Mouse (Mus musculus): ENCODE measurements around the gene Sucnr1. TPM values are rescaled to one million over a fixed set of nuclear protein-coding genes. Genes with fewer than 3 reads are reported as not detected.
A peak's percentile ranks its signal among the peaks of the same experiment; 100 is the strongest.

The Sucnr1 gene
- polyA plus RNA-seq, 2 experiments = 0.11 TPM; not detected in 1

GRCm38 (mm10) chr3:60057070-60057808, 24.4 kb upstream of the Sucnr1 start:
- 60% methylated on average over 2 of the region's 2 CpGs for WGBS (ENCODE audit: insufficient replicate concordance)
- Histone ChIP-seq H3K9me3 (ENCODE audit: control insufficient read depth, low read length) (no peaks in the 10 kb centered on the region), H3K4me2 (ENCODE audit: low read depth) (no peak overlapping the region), H3K27ac (no peak overlapping the region), H3K36me3 (replicated peaks; ENCODE audit: control insufficient read depth, insufficient read depth, low read depth) (no peaks in the 10 kb centered on the region), H3K4me3 (ENCODE audit: insufficient read depth in 1 of 2, low read depth in 2 of 2, low read length in 2 of 2) (no peak overlapping the region), H3K9ac (replicated peaks) (no peak overlapping the region), H3K4me1 (replicated peaks; ENCODE audit: control insufficient read depth in 2 of 2, insufficient read depth in 2 of 2, low read length in 1 of 2) (no peaks in the 10 kb centered on the region), H3K27me3 (ENCODE audit: control insufficient read depth, insufficient read depth, low read length) (no peaks in the 10 kb centered on the region)
- TF ChIP-seq CTCF (IDR thresholded peaks at IDR 0.05; ENCODE audit: low read depth) = no peak
- no peak for TF ChIP-seq EP300 (IDR thresholded peaks at IDR 0.05; ENCODE audit: low read depth)
- DNase-seq (ENCODE audit: low read depth in 3 of 3, low spot score in 3 of 3) (no peak), ATAC-seq (ENCODE audit: insufficient read depth) (no peak)

- Histone ChIP-seq H3K36me3 (replicated peaks; ENCODE audit: control insufficient read depth, insufficient read depth, low read depth) (no peaks in the 10 kb centered on the region), H3K9ac (replicated peaks) (no peak overlapping the region), H3K4me2 (ENCODE audit: low read depth) (no peak overlapping the region), H3K27me3 (ENCODE audit: control insufficient read depth, insufficient read depth, low read length) (no peaks in the 10 kb centered on the region), H3K4me3 (ENCODE audit: insufficient read depth in 1 of 2, low read depth in 2 of 2, low read length in 2 of 2) (no peak overlapping the region), H3K4me1 (replicated peaks; ENCODE audit: control insufficient read depth in 2 of 2, insufficient read depth in 2 of 2, low read length in 1 of 2) (no peaks in the 10 kb centered on the region), H3K27ac (no peak overlapping the region), H3K9me3 (ENCODE audit: control insufficient read depth, low read length) (no peaks in the 10 kb centered on the region)
- WGBS (ENCODE audit: insufficient replicate concordance) = 33% methylated on average over 1 of the region's 1 CpGs
- no peak for TF ChIP-seq CTCF (IDR thresholded peaks at IDR 0.05; ENCODE audit: low read depth)
- DNase-seq (ENCODE audit: low read depth in 3 of 3, low spot score in 3 of 3) (no peak), ATAC-seq (ENCODE audit: insufficient read depth) (no peak)
Observed at GRCm38 (mm10) chr3:60057809-60058082, 23.9 kb upstream of the Sucnr1 start.

GRCm38 (mm10) chr3:60078883-60079415, 2.7 kb upstream of the Sucnr1 start:
- Histone ChIP-seq H3K4me3 (ENCODE audit: insufficient read depth in 1 of 2, low read depth in 2 of 2, low read length in 2 of 2) (no peak overlapping the region), H3K27ac (no peak overlapping the region), H3K4me1 (replicated peaks; ENCODE audit: control insufficient read depth in 2 of 2, insufficient read depth in 2 of 2, low read length in 1 of 2) (peaks cover 0 to 8% of the 10 kb centered on the region in 2 experiments; a peak in 1 of 4 replicates), H3K9ac (replicated peaks) (no peak overlapping the region), H3K4me2 (ENCODE audit: low read depth) (no peak overlapping the region), H3K27me3 (ENCODE audit: control insufficient read depth, insufficient read depth, low read length) (no peaks in the 10 kb centered on the region), H3K36me3 (replicated peaks; ENCODE audit: control insufficient read depth, insufficient read depth, low read depth) (no peaks in the 10 kb centered on the region), H3K9me3 (ENCODE audit: control insufficient read depth, low read length) (no peaks in the 10 kb centered on the region)
- no peak for TF ChIP-seq EP300 (IDR thresholded peaks at IDR 0.05; ENCODE audit: low read depth)
- TF ChIP-seq CTCF (IDR thresholded peaks at IDR 0.05; ENCODE audit: low read depth) = no peak
- 63% methylated on average over 1 of the region's 1 CpGs for WGBS (ENCODE audit: insufficient replicate concordance)
- DNase-seq (ENCODE audit: low read depth in 3 of 3, low spot score in 3 of 3) (no peak), ATAC-seq (ENCODE audit: insufficient read depth) (no peak)

- Histone ChIP-seq H3K9me3 (ENCODE audit: control insufficient read depth, low read length) (no peaks in the 10 kb centered on the region), H3K27ac (no peak overlapping the region), H3K36me3 (replicated peaks; ENCODE audit: control insufficient read depth, insufficient read depth, low read depth) (no peaks in the 10 kb centered on the region), H3K27me3 (ENCODE audit: control insufficient read depth, insufficient read depth, low read length) (no peaks in the 10 kb centered on the region), H3K4me2 (ENCODE audit: low read depth) (no peak overlapping the region), H3K9ac (replicated peaks) (no peak overlapping the region), H3K4me3 (ENCODE audit: insufficient read depth in 1 of 2, low read depth in 2 of 2, low read length in 2 of 2) (no peak overlapping the region), H3K4me1 (replicated peaks; ENCODE audit: control insufficient read depth in 2 of 2, insufficient read depth in 2 of 2, low read length in 1 of 2) (peaks cover 0 to 8% of the 10 kb centered on the region in 2 experiments; a peak in 1 of 4 replicates)
- 20% methylated on average over 4 of the region's 4 CpGs for WGBS (ENCODE audit: insufficient replicate concordance)
- DNase-seq (ENCODE audit: low read depth in 3 of 3, low spot score in 3 of 3) = peak in 1 of 3 experiments; percentile 22
- TF ChIP-seq EP300 (IDR thresholded peaks at IDR 0.05; ENCODE audit: low read depth) (no peak), CTCF (IDR thresholded peaks at IDR 0.05; ENCODE audit: low read depth) (no peak)
- no peak for ATAC-seq (ENCODE audit: insufficient read depth)
Observed at GRCm38 (mm10) chr3:60080572-60080971, 1.1 kb upstream of the Sucnr1 start.

GRCm38 (mm10) chr3:60082746-60083145, 1.1 kb downstream of the Sucnr1 start:
- 62% methylated on average over 3 of the region's 3 CpGs for WGBS (ENCODE audit: insufficient replicate concordance)
- ATAC-seq (ENCODE audit: insufficient read depth) = no peak
- H3K36me3 ChIP-seq (replicated peaks; ENCODE audit: control insufficient read depth, insufficient read depth, low read depth) = no peaks in the 10 kb centered on the region
- H3K9me3 ChIP-seq (ENCODE audit: control insufficient read depth, low read length) = no peaks in the 10 kb centered on the region
- no peak for DNase-seq (ENCODE audit: low read depth in 3 of 3, low spot score in 3 of 3)
- no peak overlapping the region for H3K9ac ChIP-seq (replicated peaks)
- no peak overlapping the region for H3K4me2 ChIP-seq (ENCODE audit: low read depth)
- H3K4me3 ChIP-seq (ENCODE audit: insufficient read depth in 1 of 2, low read depth in 2 of 2, low read length in 2 of 2) = no peak overlapping the region
- TF ChIP-seq EP300 (IDR thresholded peaks at IDR 0.05; ENCODE audit: low read depth) = no peak
- no peak for TF ChIP-seq CTCF (IDR thresholded peaks at IDR 0.05; ENCODE audit: low read depth)
- H3K4me1 ChIP-seq (replicated peaks; ENCODE audit: control insufficient read depth in 2 of 2, insufficient read depth in 2 of 2, low read length in 1 of 2) = peaks cover 0 to 8% of the 10 kb centered on the region in 2 experiments; a peak in 1 of 4 replicates
- H3K27me3 ChIP-seq (ENCODE audit: control insufficient read depth, insufficient read depth, low read length) = no peaks in the 10 kb centered on the region
- no peak overlapping the region for H3K27ac ChIP-seq

Data from liver, embryonic 14.5 days (tissue).